In the genomic region with DNA sequence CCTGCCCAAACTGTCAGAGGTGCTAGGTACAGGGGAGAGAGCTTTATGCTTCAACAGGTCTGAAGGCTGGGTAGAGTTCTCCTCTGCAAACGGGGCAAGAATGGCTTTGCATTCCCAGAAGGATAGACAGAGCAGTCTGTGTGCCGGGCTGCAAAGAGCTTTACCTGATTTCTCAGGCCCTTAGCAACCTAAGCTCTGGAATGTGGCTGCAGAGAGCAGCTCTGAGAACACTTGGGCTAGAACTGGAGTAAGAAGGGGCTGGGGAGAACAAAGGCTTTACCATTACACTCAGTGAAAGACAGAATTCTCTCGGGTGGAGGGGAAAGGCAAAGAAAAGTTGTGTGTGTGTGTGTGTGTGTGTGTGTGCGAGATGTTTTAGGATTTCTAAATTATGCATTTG, we compare ENCODE assay signal across 10 mouse cellular contexts. TPM values are rescaled to one million over a fixed set of nuclear protein-coding genes. Genes with fewer than 3 reads are reported as not detected.
DNase-seq lines count a peak whose midpoint lies in the region; ATAC-seq and TF ChIP-seq lines count a peak whose summit lies in the region.
"Had no signal": no experiment of that assay in that cellular context is flagged by ENCODE, and none has a peak within 500 bp of the region (broad histone marks: within the 10 kb centered on the region; RNA-seq: fewer than 3 reads in every experiment).

No protein-coding gene starts in this region.

- H3K4me1 ChIP-seq in kidney, embryonic 16.5 days (ENCODE audit: insufficient read depth, low read length): peaks cover 11% of the 10 kb centered on the region; the same call in 1 of the 2 replicates
- H3K4me1 ChIP-seq in forebrain, embryonic 10.5 days: peaks cover 51% of the 10 kb centered on the region
- H3K4me1 ChIP-seq in hindbrain, embryonic 14.5 days (replicated peaks; ENCODE audit: control insufficient read depth, insufficient read depth, low read length): peaks cover 20% of the 10 kb centered on the region
- H3K4me1 ChIP-seq in midbrain, embryonic 16.5 days (ENCODE audit: control insufficient read depth, insufficient read depth, low read length): peaks cover 10% of the 10 kb centered on the region; the same call in 1 of the 2 replicates
- H3K4me1 ChIP-seq in thymus, adult 2 months (replicated peaks; ENCODE audit: control insufficient read depth, insufficient read depth, low read length): no peaks in the 10 kb centered on the region

- H3K27ac ChIP-seq in kidney, embryonic 16.5 days (ENCODE audit: low read length): peak overlapping the region; percentile 28; the same call in 1 of the 2 replicates
- peak overlapping the region; percentile 86 for H3K27ac ChIP-seq in forebrain, embryonic 10.5 days
- H3K27ac ChIP-seq in hindbrain, embryonic 14.5 days: peak overlapping the region; percentile 62
- peak overlapping the region; percentile 62 for H3K27ac ChIP-seq in midbrain, embryonic 16.5 days (ENCODE audit: low read length)
- H3K27ac ChIP-seq in thymus, adult 2 months (ENCODE audit: control insufficient read depth, insufficient read depth, low read length): no peak overlapping the region

- H3K4me3 ChIP-seq in kidney, embryonic 16.5 days (ENCODE audit: low read length): no peak overlapping the region
- no peak overlapping the region for H3K4me3 ChIP-seq in forebrain, embryonic 10.5 days
- H3K4me3 ChIP-seq in hindbrain, embryonic 14.5 days (replicated peaks; ENCODE audit: low read length): no peak overlapping the region
- H3K4me3 ChIP-seq in midbrain, embryonic 16.5 days (ENCODE audit: low read depth, low read length): no peak overlapping the region
- H3K4me3 ChIP-seq in thymus, adult 2 months (ENCODE audit: control insufficient read depth, insufficient read depth, low read length): no peak overlapping the region
- H3K4me3 ChIP-seq: erythroblast, embryonic 14.5 days had no signal

- H3K9me3 ChIP-seq in kidney, embryonic 16.5 days (ENCODE audit: low read length): no peaks in the 10 kb centered on the region
- no peaks in the 10 kb centered on the region for H3K9me3 ChIP-seq in forebrain, embryonic 10.5 days
- no peaks in the 10 kb centered on the region for H3K9me3 ChIP-seq in hindbrain, embryonic 14.5 days (ENCODE audit: control insufficient read depth, low read length)
- no peaks in the 10 kb centered on the region for H3K9me3 ChIP-seq in midbrain, embryonic 16.5 days (replicated peaks; ENCODE audit: control insufficient read depth, low read length, poor library complexity, severe bottlenecking)

- no peaks in the 10 kb centered on the region for H3K27me3 ChIP-seq in kidney, embryonic 16.5 days (ENCODE audit: insufficient read depth, low read length)
- no peaks in the 10 kb centered on the region for H3K27me3 ChIP-seq in forebrain, embryonic 10.5 days (ENCODE audit: poor library complexity, severe bottlenecking)
- H3K27me3 ChIP-seq in hindbrain, embryonic 14.5 days (ENCODE audit: control insufficient read depth, insufficient read depth, low read length): no peaks in the 10 kb centered on the region
- H3K27me3 ChIP-seq in midbrain, embryonic 16.5 days (ENCODE audit: control insufficient read depth, insufficient read depth, low read depth, low read length): no peaks in the 10 kb centered on the region
- H3K27me3 ChIP-seq in thymus, adult 2 months (ENCODE audit: control insufficient read depth, insufficient read depth, low read length): no peaks in the 10 kb centered on the region

- 62% methylated on average over 4 of the region's 4 CpGs for WGBS in kidney, embryonic 16.5 days
- WGBS in forebrain, embryonic 10.5 days: 34% methylated on average over 4 of the region's 4 CpGs
- WGBS in hindbrain, embryonic 14.5 days: 20% methylated on average over 4 of the region's 4 CpGs
- WGBS in midbrain, embryonic 16.5 days: 10% methylated on average over 4 of the region's 4 CpGs
- WGBS in thymus, adult 2 months: 74% methylated on average over 4 of the region's 4 CpGs

- TF ChIP-seq CTCF in thymus, adult 2 months (IDR thresholded peaks at IDR 0.05; ENCODE audit: borderline replicate concordance, control insufficient read depth, extremely low read depth, insufficient read depth, low read length, poor library complexity): no peak

- no peak for ATAC-seq in kidney, embryonic 16.5 days (ENCODE audit: low FRiP score, low TSS enrichment)
- ATAC-seq in hindbrain, embryonic 14.5 days (ENCODE audit: low FRiP score): no peak
- ATAC-seq in midbrain, embryonic 16.5 days: peak; percentile 37
- ATAC-seq: inflammation-experienced regulatory T-cells, adult 6 months had no signal

- H3K9ac ChIP-seq in kidney, embryonic 16.5 days (replicated peaks; ENCODE audit: low read length): no peak overlapping the region; the same call in 1 of the 2 replicates
- H3K9ac ChIP-seq in hindbrain, embryonic 14.5 days: no peak overlapping the region
- H3K9ac ChIP-seq in midbrain, embryonic 16.5 days (ENCODE audit: low read depth, low read length): no peak overlapping the region

- DNase-seq in kidney, postnatal 25 days: no peak
- no peak for DNase-seq in forebrain, embryonic 10.5 days (ENCODE audit: extremely low spot score, low spot score)
- no peak for DNase-seq in hindbrain, embryonic 14.5 days (ENCODE audit: low spot score)
- DNase-seq in gastrocnemius, postnatal 36 days: no peak
- no peak for DNase-seq in thymus, adult 2 months
- no peak for DNase-seq in liver

- H3K4me2 ChIP-seq in kidney, embryonic 16.5 days (replicated peaks; ENCODE audit: low read depth, low read length): no peak overlapping the region
- no peak overlapping the region for H3K4me2 ChIP-seq in hindbrain, embryonic 14.5 days (replicated peaks)
- no peak overlapping the region for H3K4me2 ChIP-seq in midbrain, embryonic 16.5 days (ENCODE audit: low read length)

- peaks cover 6% of the 10 kb centered on the region; the same call in 1 of the 2 replicates for H3K36me3 ChIP-seq in kidney, embryonic 16.5 days (ENCODE audit: insufficient read depth, low read length)
- peaks cover 48% of the 10 kb centered on the region for H3K36me3 ChIP-seq in forebrain, embryonic 10.5 days (replicated peaks)
- no peaks in the 10 kb centered on the region; the same call in 1 of the 2 replicates for H3K36me3 ChIP-seq in hindbrain, embryonic 14.5 days (replicated peaks; ENCODE audit: control insufficient read depth, insufficient read depth)
- H3K36me3 ChIP-seq in midbrain, embryonic 16.5 days (ENCODE audit: control insufficient read depth, insufficient read depth, low read length): no peaks in the 10 kb centered on the region; the same call in none of the 2 replicates
- no peaks in the 10 kb centered on the region for H3K36me3 ChIP-seq in thymus, adult 2 months (ENCODE audit: control insufficient read depth, insufficient read depth, low read length)

- no peak for TF ChIP-seq POLR2A in thymus, adult 2 months (IDR thresholded peaks at IDR 0.05; ENCODE audit: control insufficient read depth, extremely low read depth, insufficient read depth, low read length, poor library complexity)

- intact Hi-C loops in gastrocnemius, postnatal 36 days (cut with DNase I): no loop called here

RNA-seq across cellular contexts. Expression of a gene that starts 59.1 kb away (rescaled TPM):
- polyA plus RNA-seq in kidney, embryonic 16.5 days (2015; fragmentation: Nextera tagmentation; extraction: Ambion mirVana): 96.5 and 97.2 TPM in 2 replicates
- polyA plus RNA-seq in forebrain, embryonic 10.5 days (2016; fragmentation: Nextera tagmentation; extraction: Ambion mirVana): 118 and 123 TPM in 2 replicates
- 72.1 and 75.3 TPM in 2 replicates for polyA plus RNA-seq in hindbrain, embryonic 14.5 days (2014; fragmentation: Nextera tagmentation; extraction: Ambion mirVana)
- polyA plus RNA-seq in midbrain, embryonic 16.5 days (2015; fragmentation: Nextera tagmentation; extraction: Ambion mirVana): 70.2 and 71.9 TPM in 2 replicates
- total RNA-seq in gastrocnemius, postnatal 36 days (2021): 10 to 100 TPM; 39.3 to 42.6 TPM
- polyA plus RNA-seq in thymus, adult 2 months (2012; rRNA removed): 15.8 and 16.2 TPM in 2 replicates
